Mouse (Mus musculus): ENCODE data around the gene Pnma1.

DNA sequence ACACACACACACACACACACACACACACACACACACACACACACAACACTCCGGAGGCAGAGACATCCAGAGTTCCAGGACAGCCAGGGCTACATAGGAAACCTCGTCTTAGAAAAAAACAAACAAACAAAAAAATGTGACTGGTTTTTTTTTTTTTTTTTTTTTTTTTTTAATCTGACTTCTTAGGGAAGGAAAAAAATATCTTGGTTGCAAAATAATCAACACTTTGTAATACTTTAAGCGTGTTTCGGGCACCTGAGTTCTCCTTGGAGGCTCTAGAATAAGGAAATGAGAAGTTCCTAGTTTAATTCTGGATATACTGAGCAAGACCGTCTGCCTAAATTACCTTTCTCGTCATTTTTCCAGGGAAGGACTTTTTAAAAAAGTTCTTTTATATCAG is 34.6 kb downstream of the Pnma1 start:
- TF ChIP-seq GATA1 (IDR thresholded peaks at IDR 0.05; ENCODE audit: borderline replicate concordance, low read length) (no peak), FLI1 (IDR thresholded peaks at IDR 0.05; ENCODE audit: low read length) (no peak)

Measured in megakaryocyte, embryonic 14.5 days (primary cell).